Mouse (Mus musculus) kidney, postnatal 0 days (tissue): ENCODE measurements around the gene Nrxn3. TPM values are rescaled to one million over a fixed set of nuclear protein-coding genes. Genes with fewer than 3 reads are reported as not detected.

Experiments
- ATAC-seq: fragments of 200-750 bp; cut with Nextera tagmentation; replicated peaks from 2 replicates; pipeline ENCODE4 v1.8.0; 2017; ENCODE audit warnings: low read depth, moderate number of reproducible peaks, moderate TSS enrichment, moderate library complexity; ENCODE audit not compliant: low FRiP score
- DNase-seq: peaks from one replicate; pipeline ENCODE4 v3.0.0-alpha.2; 2016; ENCODE audit warnings: low spot score
- H3K27ac ChIP-seq: fragments of 300-500 bp; sonication (generic); 2 replicates; pipeline ENCODE4 v1.5.1; 2014; ENCODE audit warnings: mild to moderate bottlenecking
- H3K27me3 ChIP-seq: fragments of 300-500 bp; sonication (generic); 2 replicates; pipeline ENCODE4 v1.6.1; 2014; ENCODE audit warnings: low read length, mixed read lengths; ENCODE audit not compliant: insufficient read depth
- H3K36me3 ChIP-seq: fragments of 300-500 bp; sonication (generic); 2 replicates; pipeline ENCODE4 v1.6.1; 2014; ENCODE audit warnings: low read length, mixed read lengths; ENCODE audit not compliant: insufficient read depth
- H3K4me1 ChIP-seq: fragments of 300-500 bp; sonication (generic); replicated peaks from 2 replicates; pipeline ENCODE4 v1.6.1; 2014; ENCODE audit warnings: antibody characterized with exemption, low read length, mixed read lengths; ENCODE audit not compliant: insufficient read depth
- H3K4me2 ChIP-seq: fragments of 300-500 bp; sonication (generic); 2 replicates; pipeline ENCODE4 v1.6.1; 2014; ENCODE audit warnings: mild to moderate bottlenecking, low read length, moderate library complexity, mixed read lengths
- H3K4me3 ChIP-seq: fragments of 300-500 bp; sonication (generic); replicated peaks from 2 replicates; pipeline ENCODE4 v1.5.1; 2014; ENCODE audit warnings: low read depth, low read length
- H3K9ac ChIP-seq: fragments of 300-500 bp; sonication (generic); 2 replicates; pipeline ENCODE4 v1.6.1; 2014; ENCODE audit warnings: low read depth, low read length
- H3K9me3 ChIP-seq: fragments of 300-500 bp; sonication (generic); replicated peaks from 2 replicates; pipeline ENCODE4 v1.6.1; 2016; ENCODE audit warnings: low read length, inconsistent platforms, mixed read lengths
- CTCF ChIP-seq: IDR thresholded peaks from 2 replicates; pipeline ENCODE4 v1.5.1; 2016; ENCODE audit warnings: antibody characterized with exemption, low read depth, mild to moderate bottlenecking, moderate library complexity
- WGBS: fragments of 180-500 bp; shearing (Covaris S2); extraction: QIAGEN DNeasy Blood & Tissue Kit; methylation state at CpG from one replicate; pipeline ENCODE4 v1.1.7; 2014; 5-methylcytosine and 5-hydroxymethylcytosine counted together
- polyA plus RNA-seq: library from polyadenylated mRNA; unstranded; fragments of >200 nt; fragmentation: Nextera tagmentation; extraction: Ambion mirVana; gene quantifications from 2 replicates; pipeline ENCODE4 v1.2.1, GENCODE M21; 2015

Gene Nrxn3
- polyA plus RNA-seq, 1 experiment from 2014 or later: 3.0 TPM

GRCm38 (mm10) chr12:88722031-88722690 lies 515 bp upstream of the Nrxn3 start:
- 30% methylated on average over 3 of the region's 3 CpGs for WGBS
- Histone ChIP-seq H3K9ac (no peak overlapping the region), H3K27ac (no peak overlapping the region), H3K4me3 (no peak overlapping the region), H3K4me2 (peak overlapping the region; percentile 37; the same call in 1 of the 2 replicates), H3K4me1 (no peaks in the 10 kb centered on the region), H3K27me3 (no peaks in the 10 kb centered on the region; the same call in 1 of the 2 replicates), H3K36me3 (no peaks in the 10 kb centered on the region), H3K9me3 (no peaks in the 10 kb centered on the region)
- DNase-seq: no peak
- no peak for TF ChIP-seq CTCF
- ATAC-seq: no peak

- no peak overlapping the region for H3K9ac ChIP-seq
- TF ChIP-seq CTCF: no peak
- H3K27ac ChIP-seq: no peak overlapping the region
- H3K27me3 ChIP-seq: no peaks in the 10 kb centered on the region; the same call in 1 of the 2 replicates
- no peak overlapping the region for H3K4me3 ChIP-seq
- no peaks in the 10 kb centered on the region for H3K4me1 ChIP-seq
- no peak for ATAC-seq
- H3K9me3 ChIP-seq: no peaks in the 10 kb centered on the region
- H3K36me3 ChIP-seq: no peaks in the 10 kb centered on the region
- DNase-seq: no peak
- WGBS: 92% methylated on average over 13 of the region's 13 CpGs
- no peak overlapping the region for H3K4me2 ChIP-seq
Observed at GRCm38 (mm10) chr12:88726316-88726715, 3.6 kb downstream of the Nrxn3 start.

GRCm38 (mm10) chr12:88726755-88727154 lies 4.1 kb downstream of the Nrxn3 start:
- 72% methylated on average over 6 of the region's 6 CpGs for WGBS
- Histone ChIP-seq H3K4me2 (no peak overlapping the region), H3K36me3 (no peaks in the 10 kb centered on the region), H3K4me3 (no peak overlapping the region), H3K9ac (no peak overlapping the region), H3K27me3 (no peaks in the 10 kb centered on the region; the same call in 1 of the 2 replicates), H3K4me1 (no peaks in the 10 kb centered on the region), H3K27ac (no peak overlapping the region), H3K9me3 (no peaks in the 10 kb centered on the region)
- ATAC-seq: no peak
- TF ChIP-seq CTCF: no peak
- DNase-seq: no peak

- Histone ChIP-seq H3K4me3 (no peak overlapping the region), H3K9me3 (no peaks in the 10 kb centered on the region), H3K4me1 (no peaks in the 10 kb centered on the region), H3K4me2 (no peak overlapping the region), H3K27me3 (no peaks in the 10 kb centered on the region), H3K36me3 (no peaks in the 10 kb centered on the region), H3K27ac (no peak overlapping the region), H3K9ac (no peak overlapping the region)
- TF ChIP-seq CTCF: no peak
- ATAC-seq: no peak; the same call in 1 of the 2 replicates
- DNase-seq: no peak
- WGBS: 43% methylated on average over 2 of the region's 2 CpGs
Observed at GRCm38 (mm10) chr12:88730720-88731119, 8.0 kb downstream of the Nrxn3 start.

GRCm38 (mm10) chr12:88735045-88735444 lies 12.4 kb downstream of the Nrxn3 start:
- no peak overlapping the region for H3K9ac ChIP-seq
- TF ChIP-seq CTCF: no peak
- no peak overlapping the region for H3K27ac ChIP-seq
- DNase-seq (no peak), ATAC-seq (no peak)
- no peak overlapping the region for H3K4me3 ChIP-seq
- H3K9me3 ChIP-seq: no peaks in the 10 kb centered on the region
- H3K27me3 ChIP-seq: no peaks in the 10 kb centered on the region
- 56% methylated on average over 1 of the region's 1 CpGs for WGBS
- H3K36me3 ChIP-seq: no peaks in the 10 kb centered on the region
- H3K4me2 ChIP-seq: no peak overlapping the region
- no peaks in the 10 kb centered on the region for H3K4me1 ChIP-seq

GRCm38 (mm10) chr12:88737081-88737480 lies 14.4 kb downstream of the Nrxn3 start:
- no peaks in the 10 kb centered on the region for H3K36me3 ChIP-seq
- no peaks in the 10 kb centered on the region for H3K27me3 ChIP-seq
- DNase-seq: no peak
- no peak overlapping the region for H3K4me2 ChIP-seq
- no peak for ATAC-seq
- H3K27ac ChIP-seq: no peak overlapping the region
- TF ChIP-seq CTCF: no peak
- no peak overlapping the region for H3K9ac ChIP-seq
- no peaks in the 10 kb centered on the region for H3K9me3 ChIP-seq
- H3K4me3 ChIP-seq: no peak overlapping the region
- WGBS: 75% methylated on average over 4 of the region's 4 CpGs
- no peaks in the 10 kb centered on the region for H3K4me1 ChIP-seq

- Histone ChIP-seq H3K9ac (no peak overlapping the region), H3K4me1 (no peaks in the 10 kb centered on the region), H3K9me3 (no peaks in the 10 kb centered on the region), H3K4me3 (no peak overlapping the region), H3K27me3 (no peaks in the 10 kb centered on the region), H3K27ac (no peak overlapping the region), H3K36me3 (no peaks in the 10 kb centered on the region), H3K4me2 (no peak overlapping the region)
- no peak for ATAC-seq
- no peak for DNase-seq
- WGBS: 55% methylated on average over 4 of the region's 4 CpGs
- no peak for TF ChIP-seq CTCF
Observed at GRCm38 (mm10) chr12:88738616-88739015, 15.9 kb downstream of the Nrxn3 start.
